Mouse (Mus musculus): Measurements from ENCODE around the gene Hirip3. TPM values are rescaled to one million over a fixed set of nuclear protein-coding genes. Genes with fewer than 3 reads are reported as not detected.
A peak's percentile ranks its signal among the peaks of the same experiment; 100 is the strongest.

The Hirip3 gene
- polyA plus RNA-seq (2012; rRNA removed), result 4.2 and 6.6 TPM in 2 replicates

- peak within 1 kb of the TSS; percentile 63; the same call in 1 of the 2 replicates for H3K27ac ChIP-seq (ENCODE audit: insufficient read depth, low read depth, low read length)
- WGBS, result under 1% methylated on average over 42 of the region's 42 CpGs
- peaks cover 9% of the 10 kb centered on the region; the same call in 1 of the 2 replicates for H3K4me1 ChIP-seq (ENCODE audit: control insufficient read depth, insufficient read depth, low read length)
- TF ChIP-seq POLR2A (IDR thresholded peaks at IDR 0.05; ENCODE audit: low read depth, low read length), result peak; percentile 71
- TF ChIP-seq CTCF (conservative IDR thresholded peaks at IDR 0.05; ENCODE audit: insufficient read depth, insufficient read length, low read depth, low read length), result no peak
- H3K36me3 ChIP-seq (ENCODE audit: control insufficient read depth, insufficient read depth, low read length), result no peaks in the 10 kb centered on the region
- peak within 1 kb of the TSS; percentile 68 for H3K4me3 ChIP-seq (ENCODE audit: insufficient read depth, low read depth, low read length)
- H3K27me3 ChIP-seq (replicated peaks; ENCODE audit: control insufficient read depth, insufficient read depth, low read length), result no peaks in the 10 kb centered on the region
- DNase-seq, result peak; percentile 98
These were observed at the start of gene Hirip3 for GRCm38 (mm10) chr7:126861429-126862130. Gene Hirip3, plus strand, starts transcription at chr7:126861972.

GRCm38 (mm10) chr7:126815726-126816222 lies 46.0 kb upstream of the Hirip3 start:
- H3K27me3 ChIP-seq (replicated peaks; ENCODE audit: control insufficient read depth, insufficient read depth, low read length), result no peaks in the 10 kb centered on the region
- no peak overlapping the region for H3K27ac ChIP-seq (ENCODE audit: insufficient read depth, low read depth, low read length)
- TF ChIP-seq CTCF (conservative IDR thresholded peaks at IDR 0.05; ENCODE audit: insufficient read depth, insufficient read length, low read depth, low read length) (no peak), POLR2A (IDR thresholded peaks at IDR 0.05; ENCODE audit: low read depth, low read length) (no peak)
- H3K4me3 ChIP-seq (ENCODE audit: insufficient read depth, low read depth, low read length), result no peak overlapping the region
- 41% methylated on average over 8 of the region's 8 CpGs for WGBS
- no peak for DNase-seq
- H3K4me1 ChIP-seq (ENCODE audit: control insufficient read depth, insufficient read depth, low read length), result no peaks in the 10 kb centered on the region
- no peaks in the 10 kb centered on the region for H3K36me3 ChIP-seq (ENCODE audit: control insufficient read depth, insufficient read depth, low read length)

- DNase-seq, result no peak
- TF ChIP-seq POLR2A (IDR thresholded peaks at IDR 0.05; ENCODE audit: low read depth, low read length), result no peak
- no peak for TF ChIP-seq CTCF (conservative IDR thresholded peaks at IDR 0.05; ENCODE audit: insufficient read depth, insufficient read length, low read depth, low read length)
- 79% methylated on average over 8 of the region's 8 CpGs for WGBS
- Histone ChIP-seq H3K36me3 (ENCODE audit: control insufficient read depth, insufficient read depth, low read length) (no peaks in the 10 kb centered on the region), H3K27ac (ENCODE audit: insufficient read depth, low read depth, low read length) (no peak overlapping the region), H3K4me3 (ENCODE audit: insufficient read depth, low read depth, low read length) (no peak overlapping the region), H3K27me3 (replicated peaks; ENCODE audit: control insufficient read depth, insufficient read depth, low read length) (no peaks in the 10 kb centered on the region), H3K4me1 (ENCODE audit: control insufficient read depth, insufficient read depth, low read length) (no peaks in the 10 kb centered on the region)
These were observed 45.3 kb upstream of the Hirip3 start for GRCm38 (mm10) chr7:126816494-126816893.

- TF ChIP-seq CTCF (conservative IDR thresholded peaks at IDR 0.05; ENCODE audit: insufficient read depth, insufficient read length, low read depth, low read length) (no peak), POLR2A (IDR thresholded peaks at IDR 0.05; ENCODE audit: low read depth, low read length) (no peak)
- Histone ChIP-seq H3K27ac (ENCODE audit: insufficient read depth, low read depth, low read length) (no peak overlapping the region), H3K27me3 (replicated peaks; ENCODE audit: control insufficient read depth, insufficient read depth, low read length) (no peaks in the 10 kb centered on the region), H3K36me3 (ENCODE audit: control insufficient read depth, insufficient read depth, low read length) (no peaks in the 10 kb centered on the region), H3K4me1 (ENCODE audit: control insufficient read depth, insufficient read depth, low read length) (no peaks in the 10 kb centered on the region), H3K4me3 (ENCODE audit: insufficient read depth, low read depth, low read length) (no peak overlapping the region)
- 86% methylated on average over 7 of the region's 7 CpGs for WGBS
- DNase-seq, result no peak
These were observed 44.2 kb upstream of the Hirip3 start for GRCm38 (mm10) chr7:126817595-126817994.

- no peak for TF ChIP-seq CTCF (conservative IDR thresholded peaks at IDR 0.05; ENCODE audit: insufficient read depth, insufficient read length, low read depth, low read length)
- TF ChIP-seq POLR2A (IDR thresholded peaks at IDR 0.05; ENCODE audit: low read depth, low read length), result no peak
- Histone ChIP-seq H3K4me3 (ENCODE audit: insufficient read depth, low read depth, low read length) (no peak overlapping the region), H3K36me3 (ENCODE audit: control insufficient read depth, insufficient read depth, low read length) (no peaks in the 10 kb centered on the region), H3K4me1 (ENCODE audit: control insufficient read depth, insufficient read depth, low read length) (no peaks in the 10 kb centered on the region), H3K27ac (ENCODE audit: insufficient read depth, low read depth, low read length) (no peak overlapping the region), H3K27me3 (replicated peaks; ENCODE audit: control insufficient read depth, insufficient read depth, low read length) (no peaks in the 10 kb centered on the region)
- DNase-seq, result no peak
- WGBS, result 26% methylated on average over 1 of the region's 1 CpGs
These were observed 43.0 kb upstream of the Hirip3 start for GRCm38 (mm10) chr7:126818818-126819217.

- H3K4me1 ChIP-seq (ENCODE audit: control insufficient read depth, insufficient read depth, low read length), result no peaks in the 10 kb centered on the region
- H3K27ac ChIP-seq (ENCODE audit: insufficient read depth, low read depth, low read length), result peak overlapping the region; percentile 3; the same call in 1 of the 2 replicates
- 26% methylated on average over 7 of the region's 7 CpGs for WGBS
- no peak for TF ChIP-seq POLR2A (IDR thresholded peaks at IDR 0.05; ENCODE audit: low read depth, low read length)
- peak; percentile 97 for TF ChIP-seq CTCF (conservative IDR thresholded peaks at IDR 0.05; ENCODE audit: insufficient read depth, insufficient read length, low read depth, low read length)
- H3K27me3 ChIP-seq (replicated peaks; ENCODE audit: control insufficient read depth, insufficient read depth, low read length), result no peaks in the 10 kb centered on the region
- H3K4me3 ChIP-seq (ENCODE audit: insufficient read depth, low read depth, low read length), result no peak overlapping the region
- peak; percentile 84 for DNase-seq
- H3K36me3 ChIP-seq (ENCODE audit: control insufficient read depth, insufficient read depth, low read length), result no peaks in the 10 kb centered on the region
These were observed 39.8 kb upstream of the Hirip3 start for GRCm38 (mm10) chr7:126821835-126822511.

- DNase-seq, result peak; percentile 49
- 34% methylated on average over 9 of the region's 9 CpGs for WGBS
- Histone ChIP-seq H3K36me3 (ENCODE audit: control insufficient read depth, insufficient read depth, low read length) (no peaks in the 10 kb centered on the region), H3K27me3 (replicated peaks; ENCODE audit: control insufficient read depth, insufficient read depth, low read length) (no peaks in the 10 kb centered on the region), H3K4me3 (ENCODE audit: insufficient read depth, low read depth, low read length) (no peak overlapping the region), H3K4me1 (ENCODE audit: control insufficient read depth, insufficient read depth, low read length) (no peaks in the 10 kb centered on the region), H3K27ac (ENCODE audit: insufficient read depth, low read depth, low read length) (peak overlapping the region; percentile 3)
- TF ChIP-seq CTCF (conservative IDR thresholded peaks at IDR 0.05; ENCODE audit: insufficient read depth, insufficient read length, low read depth, low read length), result no peak
- TF ChIP-seq POLR2A (IDR thresholded peaks at IDR 0.05; ENCODE audit: low read depth, low read length), result no peak
These were observed 39.0 kb upstream of the Hirip3 start for GRCm38 (mm10) chr7:126822741-126823140.

Measured in kidney, adult 2 months (tissue).